Comparison of ENCODE assay signal across 7 mouse cellular contexts in the genomic region with DNA sequence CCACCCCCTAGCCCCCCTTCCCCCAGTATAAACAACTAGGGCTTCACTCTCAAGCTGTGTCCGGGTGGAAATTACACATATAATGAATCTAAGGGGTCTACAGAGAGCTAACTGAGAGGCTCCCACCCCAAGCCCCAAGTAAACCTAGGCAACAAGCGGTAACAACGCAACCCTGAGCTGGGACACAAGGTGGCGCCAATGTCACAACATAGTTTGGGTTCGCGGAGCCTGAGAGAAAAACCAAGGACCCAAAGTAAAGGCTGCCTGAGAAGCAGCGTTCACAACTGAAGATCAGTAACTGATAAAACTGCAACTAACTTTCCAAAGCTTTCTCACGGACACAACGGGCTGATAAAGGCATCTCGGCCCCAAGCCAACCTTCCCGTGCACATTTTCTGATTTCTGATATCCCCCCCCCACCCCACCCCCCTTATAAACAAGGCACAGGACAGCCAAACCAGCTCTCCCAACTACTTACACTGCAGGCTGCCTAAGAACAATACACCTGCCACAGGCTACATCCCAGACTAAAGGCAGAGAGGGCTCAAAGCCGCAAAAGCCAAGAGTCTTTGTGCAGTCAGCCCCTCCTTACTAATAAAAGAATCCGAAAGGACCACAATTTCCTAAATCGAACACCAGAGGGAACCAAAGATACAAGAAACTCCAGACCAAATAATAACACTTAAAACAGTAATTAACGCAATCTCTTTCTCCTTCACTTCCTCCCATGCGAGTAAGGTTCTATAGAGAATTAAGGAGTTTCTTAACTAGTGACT. TPM values are rescaled to one million over a fixed set of nuclear protein-coding genes. Genes with fewer than 3 reads are reported as not detected.
DNase-seq lines count a peak whose midpoint lies in the region; ATAC-seq and TF ChIP-seq lines count a peak whose summit lies in the region.

No protein-coding gene starts in this region.

- no peaks in the 10 kb centered on the region for H3K9me3 ChIP-seq in intestine, postnatal 0 days (ENCODE audit: control insufficient read depth)
- no peaks in the 10 kb centered on the region for H3K9me3 ChIP-seq in limb, embryonic 10.5 days (replicated peaks)
- H3K9me3 ChIP-seq in midbrain, embryonic 12.5 days: no peaks in the 10 kb centered on the region

- peak; percentile 65 to 72 for DNase-seq in adrenal gland, adult 18-20 months (ENCODE audit: low spot score in 2 of 2)
- peak; percentile 93 for DNase-seq in embryo, embryonic 10 days (ENCODE audit: low spot score)
- peak; percentile 83 for DNase-seq in limb, embryonic 10.5 days (ENCODE audit: low spot score)
- peak; percentile 22 for DNase-seq in spleen, adult 12 weeks (ENCODE audit: low spot score)

- no peak overlapping the region for H3K27ac ChIP-seq in intestine, postnatal 0 days (ENCODE audit: low read depth, low read length)
- H3K27ac ChIP-seq in limb, embryonic 10.5 days: peak overlapping the region; percentile 82
- peak overlapping the region; percentile 67 for H3K27ac ChIP-seq in midbrain, embryonic 12.5 days (replicated peaks)

- ATAC-seq in granulocyte monocyte progenitor cell, adult 5-6 weeks (replicated peaks; ENCODE audit: poor library complexity, severe bottlenecking): peak; percentile 93
- peak; percentile 78 for ATAC-seq in intestine, postnatal 0 days
- ATAC-seq in midbrain, embryonic 12.5 days (ENCODE audit: low FRiP score, low read depth): peak; percentile 93

- no peaks in the 10 kb centered on the region for H3K36me3 ChIP-seq in intestine, postnatal 0 days (ENCODE audit: control insufficient read depth, insufficient read depth)
- H3K36me3 ChIP-seq in limb, embryonic 10.5 days: no peaks in the 10 kb centered on the region
- H3K36me3 ChIP-seq in midbrain, embryonic 12.5 days: no peaks in the 10 kb centered on the region

- 0% methylated on average over 16 of the region's 16 CpGs for WGBS in intestine, postnatal 0 days
- 3% methylated on average over 16 of the region's 16 CpGs for WGBS in limb, embryonic 10.5 days
- whole genome bisulfite sequencing in midbrain, embryonic 12.5 days: 1% methylated on average over 16 of the region's 16 CpGs

- TF ChIP-seq CTCF in intestine, postnatal 0 days (IDR thresholded peaks at IDR 0.05; ENCODE audit: low read depth): peak; percentile 83

- H3K27me3 ChIP-seq in intestine, postnatal 0 days (replicated peaks; ENCODE audit: control insufficient read depth, insufficient read depth, low read length): no peaks in the 10 kb centered on the region
- H3K27me3 ChIP-seq in limb, embryonic 10.5 days (ENCODE audit: low read depth, poor library complexity, severe bottlenecking): no peaks in the 10 kb centered on the region
- no peaks in the 10 kb centered on the region for H3K27me3 ChIP-seq in midbrain, embryonic 12.5 days

- peak overlapping the region; percentile 45 for H3K4me3 ChIP-seq in intestine, postnatal 0 days (ENCODE audit: low read depth, low read length)
- peak overlapping the region; percentile 53 for H3K4me3 ChIP-seq in limb, embryonic 10.5 days
- peak overlapping the region; percentile 51 for H3K4me3 ChIP-seq in midbrain, embryonic 12.5 days

- H3K4me1 ChIP-seq in intestine, postnatal 0 days (replicated peaks; ENCODE audit: control insufficient read depth, insufficient read depth, low read length): no peaks in the 10 kb centered on the region
- no peaks in the 10 kb centered on the region for H3K4me1 ChIP-seq in limb, embryonic 10.5 days
- 0 out of 2 replicates have a peak, but pooled peaks cover 3% of the 10 kb centered on the region for H3K4me1 ChIP-seq in midbrain, embryonic 12.5 days

- H3K4me2 ChIP-seq in intestine, postnatal 0 days (replicated peaks; ENCODE audit: low read depth): peak overlapping the region; percentile 81
- peak overlapping the region; percentile 75 for H3K4me2 ChIP-seq in midbrain, embryonic 12.5 days (replicated peaks)

- H3K9ac ChIP-seq in intestine, postnatal 0 days (ENCODE audit: low read depth, low read length): no peak overlapping the region
- peak overlapping the region; percentile 51 for H3K9ac ChIP-seq in midbrain, embryonic 12.5 days (replicated peaks)

RNA-seq across cellular contexts. Expression of gene Fam162b, which starts 36.8 kb away (rescaled TPM):
- not detected for total RNA-seq in adrenal gland, adult 18-20 months (2021)
- total RNA-seq in granulocyte monocyte progenitor cell, adult 5-6 weeks (2014; fragmentation: Nextera tagmentation): not detected in 2 replicates
- total RNA-seq in granulocyte monocyte progenitor cell, adult 5-6 weeks (2017): not detected in 2 replicates
- 5.7 and 7.0 TPM in 2 replicates for polyA plus RNA-seq in intestine, postnatal 0 days (2015; fragmentation: Nextera tagmentation; extraction: Ambion mirVana)
- polyA plus RNA-seq in limb, embryonic 10.5 days (2016; fragmentation: Nextera tagmentation; extraction: Ambion mirVana): 0.24 and 0.82 TPM in 2 replicates
- polyA plus RNA-seq in midbrain, embryonic 12.5 days (2016; fragmentation: Nextera tagmentation; extraction: Ambion mirVana): 2.6 TPM in 2 replicates

Comparison
In these comparisons a context has a peak if more than half of its experiments do, and no peak if none do; other contexts are left out.
1. DNase-seq: peak in every context shown above with its lines; median percentile 93 in embryo, embryonic 10 days; 83 in limb, embryonic 10.5 days; 68 in adrenal gland, adult 18-20 months; 22 in spleen, adult 12 weeks.